Mouse (Mus musculus) kidney, embryonic 14.5 days (tissue): ENCODE measurements at regions not wholly inside any gene's neighbourhood (a gene's known extent, or its start where the extent isn't known, plus 50 kb on each side); places are given as distances from the start of the nearest gene placed in this dataset.

Source experiments
- ATAC-seq: fragments of 200-750 bp; cut with Nextera tagmentation; 2 replicates; pipeline ENCODE4 v1.8.0; 2017; ENCODE audit warnings: moderate number of reproducible peaks, mild to moderate bottlenecking, moderate TSS enrichment, moderate library complexity; ENCODE audit not compliant: low FRiP score, low TSS enrichment
- H3K27ac ChIP-seq: fragments of 300-500 bp; sonication (generic); 2 replicates; pipeline ENCODE4 v1.5.1; 2014; ENCODE audit warnings: low read depth, mild to moderate bottlenecking, low read length, moderate library complexity, mixed read lengths
- H3K27me3 ChIP-seq: fragments of 300-500 bp; sonication (generic); 2 replicates; pipeline ENCODE4 v1.6.1; 2014; ENCODE audit warnings: mild to moderate bottlenecking, low read length; ENCODE audit not compliant: control insufficient read depth, insufficient read depth
- H3K36me3 ChIP-seq: fragments of 300-500 bp; sonication (generic); 2 replicates; pipeline ENCODE4 v1.6.1; 2014; ENCODE audit warnings: low read length, mixed read lengths; ENCODE audit not compliant: control insufficient read depth, insufficient read depth
- H3K4me1 ChIP-seq: fragments of 300-500 bp; sonication (generic); 2 replicates; pipeline ENCODE4 v1.6.1; 2014; ENCODE audit warnings: low read length, mixed read lengths; ENCODE audit not compliant: control insufficient read depth, insufficient read depth
- H3K4me2 ChIP-seq: fragments of 300-500 bp; sonication (generic); replicated peaks from 2 replicates; pipeline ENCODE4 v1.6.1; 2014; ENCODE audit warnings: low read depth, mild to moderate bottlenecking, low read length
- H3K4me3 ChIP-seq: fragments of 300-500 bp; sonication (generic); 2 replicates; pipeline ENCODE4 v1.5.1; 2014; ENCODE audit warnings: mild to moderate bottlenecking, low read length
- H3K9ac ChIP-seq: fragments of 300-500 bp; sonication (generic); 2 replicates; pipeline ENCODE4 v1.6.1; 2014; ENCODE audit warnings: low read depth, mild to moderate bottlenecking, low read length, moderate library complexity
- H3K9me3 ChIP-seq: fragments of 300-500 bp; sonication (generic); 2 replicates; pipeline ENCODE4 v1.6.1; 2016; ENCODE audit warnings: low read length; ENCODE audit not compliant: control insufficient read depth
- WGBS: fragments of 180-500 bp; shearing (Covaris S2); extraction: QIAGEN DNeasy Blood & Tissue Kit; methylation state at CpG from one replicate; pipeline ENCODE4 v1.1.7; 2014; 5-methylcytosine and 5-hydroxymethylcytosine counted together

- Histone ChIP-seq H3K36me3 (no peaks in the 10 kb centered on the region), H3K27me3 (no peaks in the 10 kb centered on the region), H3K27ac (no peak overlapping the region; the same call in 1 of the 2 replicates), H3K9me3 (peaks cover 4% of the 10 kb centered on the region; the same call in 1 of the 2 replicates), H3K4me1 (no peaks in the 10 kb centered on the region), H3K4me2 (no peak overlapping the region), H3K9ac (no peak overlapping the region), H3K4me3 (no peak overlapping the region)
- 89% methylated on average over 5 of the region's 5 CpGs for WGBS
- no peak for ATAC-seq
These were observed 335.1 kb upstream of the Xrcc4 start for GRCm38 (mm10) chr13:90424541-90424940.

GRCm38 (mm10) chr13:90420966-90421365 is 331.6 kb upstream of the Xrcc4 start:
- no peaks in the 10 kb centered on the region for H3K36me3 ChIP-seq
- no peak overlapping the region for H3K4me2 ChIP-seq
- H3K9me3 ChIP-seq = no peaks in the 10 kb centered on the region
- no peaks in the 10 kb centered on the region for H3K27me3 ChIP-seq
- H3K9ac ChIP-seq = no peak overlapping the region
- 62% methylated on average over 4 of the region's 4 CpGs for WGBS
- no peak overlapping the region for H3K27ac ChIP-seq
- H3K4me1 ChIP-seq = no peaks in the 10 kb centered on the region
- no peak for ATAC-seq
- no peak overlapping the region for H3K4me3 ChIP-seq

GRCm38 (mm10) chr13:90404392-90404791 is 315.0 kb upstream of the Xrcc4 start:
- no peaks in the 10 kb centered on the region for H3K9me3 ChIP-seq
- no peak for ATAC-seq
- H3K9ac ChIP-seq = no peak overlapping the region
- no peaks in the 10 kb centered on the region for H3K27me3 ChIP-seq
- H3K27ac ChIP-seq = no peak overlapping the region
- WGBS = 95% methylated on average over 4 of the region's 4 CpGs
- H3K36me3 ChIP-seq = no peaks in the 10 kb centered on the region
- H3K4me2 ChIP-seq = no peak overlapping the region
- H3K4me1 ChIP-seq = no peaks in the 10 kb centered on the region
- no peak overlapping the region for H3K4me3 ChIP-seq

- ATAC-seq = no peak
- 57% methylated on average over 1 of the region's 1 CpGs for WGBS
- H3K9ac ChIP-seq = no peak overlapping the region
These were observed 312.7 kb upstream of the Xrcc4 start for GRCm38 (mm10) chr13:90402061-90402460.

GRCm38 (mm10) chr13:90401496-90401895 is 312.1 kb upstream of the Xrcc4 start:
- Histone ChIP-seq H3K27me3 (no peaks in the 10 kb centered on the region), H3K4me3 (no peak overlapping the region), H3K9me3 (no peaks in the 10 kb centered on the region), H3K4me1 (no peaks in the 10 kb centered on the region), H3K9ac (no peak overlapping the region), H3K36me3 (no peaks in the 10 kb centered on the region), H3K27ac (no peak overlapping the region), H3K4me2 (no peak overlapping the region)
- WGBS = 33% methylated on average over 1 of the region's 1 CpGs
- no peak for ATAC-seq

More at GRCm38 (mm10) chr13:90402061-90402460, 312.7 kb upstream of the Xrcc4 start:
- Histone ChIP-seq H3K9me3 (no peaks in the 10 kb centered on the region), H3K4me3 (no peak overlapping the region), H3K27me3 (no peaks in the 10 kb centered on the region), H3K27ac (no peak overlapping the region), H3K4me1 (no peaks in the 10 kb centered on the region), H3K4me2 (no peak overlapping the region), H3K36me3 (no peaks in the 10 kb centered on the region)

GRCm38 (mm10) chr13:90395274-90396023 is 306.0 kb upstream of the Xrcc4 start:
- ATAC-seq = no peak
- no peaks in the 10 kb centered on the region for H3K9me3 ChIP-seq
- H3K4me2 ChIP-seq = no peak overlapping the region
- H3K4me1 ChIP-seq = no peaks in the 10 kb centered on the region
- H3K9ac ChIP-seq = no peak overlapping the region
- H3K36me3 ChIP-seq = no peaks in the 10 kb centered on the region
- H3K4me3 ChIP-seq = no peak overlapping the region
- H3K27me3 ChIP-seq = no peaks in the 10 kb centered on the region
- WGBS = 77% methylated on average over 8 of the region's 8 CpGs
- H3K27ac ChIP-seq = no peak overlapping the region

GRCm38 (mm10) chr13:90394815-90395241 is 305.4 kb upstream of the Xrcc4 start:
- no peaks in the 10 kb centered on the region for H3K9me3 ChIP-seq
- no peak overlapping the region for H3K27ac ChIP-seq
- H3K4me2 ChIP-seq = no peak overlapping the region
- whole genome bisulfite sequencing = 65% methylated on average over 5 of the region's 5 CpGs
- H3K4me1 ChIP-seq = no peaks in the 10 kb centered on the region
- no peak overlapping the region for H3K9ac ChIP-seq
- H3K27me3 ChIP-seq = no peaks in the 10 kb centered on the region
- H3K36me3 ChIP-seq = no peaks in the 10 kb centered on the region
- no peak overlapping the region for H3K4me3 ChIP-seq
- no peak for ATAC-seq

- Histone ChIP-seq H3K4me1 (no peaks in the 10 kb centered on the region), H3K9me3 (no peaks in the 10 kb centered on the region), H3K4me2 (no peak overlapping the region), H3K9ac (no peak overlapping the region), H3K4me3 (no peak overlapping the region), H3K36me3 (no peaks in the 10 kb centered on the region), H3K27ac (no peak overlapping the region), H3K27me3 (no peaks in the 10 kb centered on the region)
- no peak for ATAC-seq
These were observed 303.0 kb upstream of the Xrcc4 start for GRCm38 (mm10) chr13:90392415-90392814.

- ATAC-seq = peak; percentile 94
- no peaks in the 10 kb centered on the region for H3K36me3 ChIP-seq
- no peak overlapping the region for H3K27ac ChIP-seq
- no peaks in the 10 kb centered on the region for H3K27me3 ChIP-seq
- no peak overlapping the region for H3K4me2 ChIP-seq
- H3K9ac ChIP-seq = no peak overlapping the region
- no peaks in the 10 kb centered on the region for H3K4me1 ChIP-seq
- no peak overlapping the region for H3K4me3 ChIP-seq
- H3K9me3 ChIP-seq = no peaks in the 10 kb centered on the region
- 51% methylated on average over 3 of the region's 3 CpGs for WGBS
These were observed 287.2 kb upstream of the Xrcc4 start for GRCm38 (mm10) chr13:90376619-90377018.
